Mouse (Mus musculus): Measurements from ENCODE around the gene Scn1a. TPM values are rescaled to one million over a fixed set of nuclear protein-coding genes. Genes with fewer than 3 reads are reported as not detected.

The Scn1a gene
- polyA plus RNA-seq, 1 experiment from 2014 or later = 0.57 TPM

- no peak for DNase-seq (ENCODE audit: low spot score)
Measured at GRCm38 (mm10) chr2:66244013-66244412, 196.6 kb downstream of the Scn1a start.

GRCm38 (mm10) chr2:66240334-66240733, 200.3 kb downstream of the Scn1a start:
- no peak for DNase-seq (ENCODE audit: low spot score)

GRCm38 (mm10) chr2:66238886-66239285, 201.8 kb downstream of the Scn1a start:
- no peak for DNase-seq (ENCODE audit: low spot score)

- no peak for DNase-seq (ENCODE audit: low spot score)
Measured at GRCm38 (mm10) chr2:66220954-66221353, 219.7 kb downstream of the Scn1a start.

Other genes starting within 250 kb of the Scn1a start
- gene Ttc21b, start 184.2 kb downstream of the Scn1a start, polyA plus RNA-seq (2015; fragmentation: Nextera tagmentation; extraction: Ambion mirVana) = 6.2 and 6.7 TPM in 2 replicates
- gene Scn9a, start 194.1 kb upstream of the Scn1a start, polyA plus RNA-seq (2015; fragmentation: Nextera tagmentation; extraction: Ambion mirVana) = 0.06 and 0.10 TPM in 2 replicates

Data from thymus, postnatal 0 days (tissue).